Mouse (Mus musculus) forebrain, embryonic 11.5 days (tissue): ENCODE measurements around the gene Tmem86a. TPM values are rescaled to one million over a fixed set of nuclear protein-coding genes. Genes with fewer than 3 reads are reported as not detected.
A peak's percentile ranks its signal among the peaks of the same experiment; 100 is the strongest.

Experiments
- ATAC-seq: fragments of 200-750 bp; cut with Nextera tagmentation; replicated peaks from 2 replicates; pipeline ENCODE4 v1.8.0; 2017; ENCODE audit warnings: moderate TSS enrichment; ENCODE audit not compliant: low FRiP score
- DNase-seq: peaks from one replicate; pipeline ENCODE4 v3.0.0-alpha.2; 2017; ENCODE audit warnings: low spot score
- H3K27ac ChIP-seq: fragments of 300-500 bp; sonication (generic); 2 replicates; pipeline ENCODE4 v1.5.1; 2014; ENCODE audit warnings: low read depth, low read length
- H3K27me3 ChIP-seq: fragments of 300-500 bp; sonication (generic); 2 replicates; pipeline ENCODE4 v1.6.1; 2014; ENCODE audit warnings: mild to moderate bottlenecking, low read length, mixed read lengths; ENCODE audit not compliant: control insufficient read depth, insufficient read depth
- H3K36me3 ChIP-seq: fragments of 300-500 bp; sonication (generic); 2 replicates; pipeline ENCODE4 v1.6.1; 2014; ENCODE audit warnings: mild to moderate bottlenecking, low read length, moderate library complexity, mixed read lengths; ENCODE audit not compliant: control insufficient read depth, insufficient read depth
- H3K4me1 ChIP-seq: fragments of 300-500 bp; sonication (generic); replicated peaks from 2 replicates; pipeline ENCODE4 v1.6.1; 2014; ENCODE audit warnings: low read length, mixed read lengths; ENCODE audit not compliant: control insufficient read depth, insufficient read depth
- H3K4me2 ChIP-seq: fragments of 300-500 bp; sonication (generic); 2 replicates; pipeline ENCODE4 v1.6.1; 2014; ENCODE audit warnings: low read depth, mild to moderate bottlenecking, low read length, moderate library complexity, mixed read lengths; ENCODE audit not compliant: severe bottlenecking
- H3K4me3 ChIP-seq: fragments of 300-500 bp; sonication (generic); 2 replicates; pipeline ENCODE4 v1.5.1; 2014; ENCODE audit warnings: low read depth, low read length
- H3K9ac ChIP-seq: fragments of 300-500 bp; sonication (generic); 2 replicates; pipeline ENCODE4 v1.6.1; 2014; ENCODE audit warnings: low read length
- H3K9me3 ChIP-seq: fragments of 300-500 bp; sonication (generic); 2 replicates; pipeline ENCODE4 v1.6.1; 2016; ENCODE audit warnings: low read length, mixed read lengths; ENCODE audit not compliant: control insufficient read depth
- WGBS: fragments of 180-500 bp; shearing (Covaris S2); extraction: QIAGEN DNeasy Blood & Tissue Kit; methylation state at CpG from one replicate; pipeline ENCODE4 v1.1.7; 2014; 5-methylcytosine and 5-hydroxymethylcytosine counted together
- polyA plus RNA-seq: library from polyadenylated mRNA; unstranded; fragments of >200 nt; fragmentation: Nextera tagmentation; extraction: Ambion mirVana; gene quantifications from 2 replicates; pipeline ENCODE4 v1.2.1, GENCODE M21; 2014

The Tmem86a gene
- polyA plus RNA-seq, 1 experiment from 2014 or later = 6.9 TPM

GRCm38 (mm10) chr7:47008168-47008993, 42.0 kb upstream of the Tmem86a start, which contains the start of gene Spty2d1:
Gene Spty2d1, minus strand, starts transcription at chr7:47008411.
- Histone ChIP-seq H3K4me1 (peaks cover 8% of the 10 kb centered on the region), H3K4me3 (peak within 1 kb of the TSS; percentile 68), H3K27me3 (no peaks in the 10 kb centered on the region), H3K9me3 (no peaks in the 10 kb centered on the region), H3K36me3 (no peaks in the 10 kb centered on the region), H3K9ac (peak within 1 kb of the TSS; percentile 68), H3K27ac (peak within 1 kb of the TSS; percentile 66; the same call in 1 of the 2 replicates), H3K4me2 (peak within 1 kb of the TSS; percentile 83)
- ATAC-seq (peak; percentile 93), DNase-seq (peak; percentile 95)
- 1% methylated on average over 57 of the region's 57 CpGs for WGBS

- Histone ChIP-seq H3K4me2 (no peak overlapping the region), H3K9ac (no peak overlapping the region), H3K27me3 (no peaks in the 10 kb centered on the region), H3K27ac (no peak overlapping the region), H3K4me3 (no peak overlapping the region), H3K4me1 (no peaks in the 10 kb centered on the region; the same call in 1 of the 2 replicates), H3K9me3 (no peaks in the 10 kb centered on the region), H3K36me3 (no peaks in the 10 kb centered on the region)
- ATAC-seq = no peak
- DNase-seq = no peak
- 58% methylated on average over 9 of the region's 9 CpGs for WGBS
These were observed 37.2 kb upstream of the Tmem86a start for GRCm38 (mm10) chr7:47013131-47013767.

- Histone ChIP-seq H3K27me3 (no peaks in the 10 kb centered on the region), H3K36me3 (no peaks in the 10 kb centered on the region), H3K27ac (no peak overlapping the region), H3K4me1 (no peaks in the 10 kb centered on the region), H3K4me3 (no peak overlapping the region), H3K9me3 (no peaks in the 10 kb centered on the region), H3K4me2 (no peak overlapping the region), H3K9ac (no peak overlapping the region)
- 67% methylated on average over 10 of the region's 11 CpGs for WGBS
- ATAC-seq = no peak
- DNase-seq = no peak
These were observed 35.6 kb upstream of the Tmem86a start for GRCm38 (mm10) chr7:47014564-47015389.

GRCm38 (mm10) chr7:47015390-47016065, 34.9 kb upstream of the Tmem86a start:
- peak; percentile 95 for ATAC-seq
- no peak overlapping the region for H3K4me3 ChIP-seq
- peak; percentile 90 for DNase-seq
- H3K4me2 ChIP-seq = peak overlapping the region; percentile 19; the same call in 1 of the 2 replicates
- H3K9ac ChIP-seq = no peak overlapping the region
- no peaks in the 10 kb centered on the region for H3K27me3 ChIP-seq
- H3K36me3 ChIP-seq = no peaks in the 10 kb centered on the region
- H3K27ac ChIP-seq = no peak overlapping the region
- WGBS = 10% methylated on average over 6 of the region's 6 CpGs
- no peaks in the 10 kb centered on the region for H3K9me3 ChIP-seq
- no peaks in the 10 kb centered on the region for H3K4me1 ChIP-seq

- Histone ChIP-seq H3K27ac (no peak overlapping the region), H3K9ac (no peak overlapping the region), H3K4me3 (no peak overlapping the region), H3K36me3 (no peaks in the 10 kb centered on the region), H3K27me3 (no peaks in the 10 kb centered on the region), H3K4me2 (no peak overlapping the region), H3K9me3 (no peaks in the 10 kb centered on the region), H3K4me1 (no peaks in the 10 kb centered on the region)
- WGBS = 84% methylated on average over 3 of the region's 3 CpGs
- no peak for ATAC-seq
- DNase-seq = no peak
These were observed 33.8 kb upstream of the Tmem86a start for GRCm38 (mm10) chr7:47016602-47017001.

GRCm38 (mm10) chr7:47017146-47017545, 33.3 kb upstream of the Tmem86a start:
- H3K9me3 ChIP-seq = no peaks in the 10 kb centered on the region
- DNase-seq (no peak), ATAC-seq (no peak)
- no peaks in the 10 kb centered on the region for H3K27me3 ChIP-seq
- WGBS = 83% methylated on average over 7 of the region's 7 CpGs
- no peak overlapping the region for H3K4me3 ChIP-seq
- H3K4me1 ChIP-seq = no peaks in the 10 kb centered on the region
- no peak overlapping the region for H3K9ac ChIP-seq
- H3K4me2 ChIP-seq = no peak overlapping the region
- H3K36me3 ChIP-seq = no peaks in the 10 kb centered on the region
- H3K27ac ChIP-seq = no peak overlapping the region

- Histone ChIP-seq H3K27ac (no peak overlapping the region), H3K4me3 (no peak overlapping the region), H3K9me3 (no peaks in the 10 kb centered on the region), H3K9ac (no peak overlapping the region), H3K27me3 (no peaks in the 10 kb centered on the region), H3K36me3 (no peaks in the 10 kb centered on the region), H3K4me2 (no peak overlapping the region), H3K4me1 (no peaks in the 10 kb centered on the region)
- DNase-seq (no peak), ATAC-seq (no peak)
- WGBS = 65% methylated on average over 5 of the region's 5 CpGs
These were observed 30.8 kb upstream of the Tmem86a start for GRCm38 (mm10) chr7:47019641-47020040.

- DNase-seq (no peak), ATAC-seq (no peak)
- H3K4me3 ChIP-seq = no peak overlapping the region
- no peak overlapping the region for H3K9ac ChIP-seq
- H3K4me2 ChIP-seq = no peak overlapping the region
- no peaks in the 10 kb centered on the region for H3K36me3 ChIP-seq
- WGBS = 13% methylated on average over 8 of the region's 8 CpGs
- H3K27ac ChIP-seq = no peak overlapping the region
- H3K27me3 ChIP-seq = no peaks in the 10 kb centered on the region
- H3K9me3 ChIP-seq = no peaks in the 10 kb centered on the region
- no peaks in the 10 kb centered on the region for H3K4me1 ChIP-seq
These were observed 29.4 kb upstream of the Tmem86a start for GRCm38 (mm10) chr7:47020956-47021355.
